Comparison of ENCODE assay signal across 1 mouse cellular context in the genomic region with DNA sequence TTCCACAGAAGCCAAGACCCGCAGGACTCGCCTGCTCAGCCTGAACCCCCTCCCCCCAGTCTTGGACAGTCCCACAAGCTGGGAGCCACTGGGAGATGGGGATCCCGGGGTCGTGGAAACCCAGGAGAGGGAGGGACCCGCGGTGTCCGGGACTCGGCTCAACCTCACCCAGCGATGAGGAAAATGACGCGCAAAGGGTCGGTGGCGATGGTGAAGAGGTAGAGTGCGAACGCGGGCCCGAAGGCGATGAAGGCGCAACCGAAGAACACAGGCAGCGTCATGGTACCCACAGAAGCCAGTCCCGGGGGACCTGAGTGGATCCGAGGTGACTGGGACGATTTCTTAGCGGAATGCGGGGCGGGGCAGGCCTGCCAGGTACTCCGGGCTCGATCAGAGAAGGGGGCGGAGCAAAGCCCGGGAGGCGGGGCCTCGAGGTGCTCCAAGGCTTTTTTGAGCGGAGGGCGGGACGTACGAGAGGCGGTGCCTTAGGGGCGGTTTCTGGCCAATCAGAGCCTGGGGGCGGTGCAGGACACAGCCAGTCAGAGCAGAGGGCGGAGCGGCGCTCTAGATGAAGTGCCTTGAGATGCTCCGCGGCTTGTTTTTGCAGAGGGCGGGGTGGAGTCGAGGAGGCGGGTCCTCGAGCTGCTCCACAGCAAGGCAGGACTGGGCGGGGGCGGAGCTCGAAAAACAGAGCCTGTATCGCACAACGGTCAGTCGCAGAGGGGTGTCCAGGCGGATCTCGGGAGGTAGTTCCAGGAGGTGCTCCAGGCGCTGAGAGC.
TF ChIP-seq lines count a peak whose summit lies in the region.

Gene Aph1c (minus strand): TSS at position 409 of the 779 bp plus-strand sequence.

TF ChIP-seq in myocyte, 11 proteins besides CTCF, POLR2A, EP300 and RAD21 (continued from another document):
- TF ChIP-seq SRF (IDR thresholded peaks at IDR 0.05; ENCODE audit: control insufficient read depth, insufficient read length, low read depth) = no peak
